19 mouse cellular contexts compared by ENCODE assay signal in genomic region chr1:172077981-172078380, GRCm38 (mm10). TPM values are rescaled to one million over a fixed set of nuclear protein-coding genes. Genes with fewer than 3 reads are reported as not detected.
DNase-seq lines count a peak whose midpoint lies in the region; ATAC-seq and TF ChIP-seq lines count a peak whose summit lies in the region.
"Had no signal": no experiment of that assay in that cellular context is flagged by ENCODE, and none has a peak within 500 bp of the region (broad histone marks: within the 10 kb centered on the region; RNA-seq: fewer than 3 reads in every experiment).

No protein-coding gene starts in this region.

- TF ChIP-seq POLR2A in testis, adult 2 months (IDR thresholded peaks at IDR 0.05; ENCODE audit: control insufficient read depth, low read depth, low read length): no peak

- H3K4me3 ChIP-seq in hindbrain, embryonic 13.5 days: no peak overlapping the region
- H3K4me3 ChIP-seq in hindbrain, embryonic 12.5 days: no peak overlapping the region
- H3K4me3 ChIP-seq in testis, adult 2 months (ENCODE audit: control insufficient read depth, low read depth, low read length): no peak overlapping the region
- no peak overlapping the region for H3K4me3 ChIP-seq in midbrain, embryonic 15.5 days
- H3K4me3 ChIP-seq: forebrain, embryonic 10.5 days had no signal

- no peak for DNase-seq in testis, postnatal 14 days (ENCODE audit: low spot score)
- DNase-seq in adrenal gland, postnatal 36 days: peak; percentile 57 to 69
- DNase-seq in yolk sac, embryonic 10.5 days (ENCODE audit: low spot score): peak; percentile 65
- DNase-seq in layer of hippocampus, adult 9-11 months: no peak
- DNase-seq: cerebellum, adult 9-10 months; heart, postnatal 36 days; kidney, postnatal 10 days; layer of hippocampus, postnatal 36 days; left cerebral cortex, postnatal 4 days; lung, adult 18-20 months; thymus, postnatal 25 days had no signal

- no peak for ATAC-seq in hindbrain, embryonic 13.5 days (ENCODE audit: low FRiP score)
- no peak for ATAC-seq in hindbrain, embryonic 12.5 days (ENCODE audit: low FRiP score)
- no peak for ATAC-seq in midbrain, embryonic 15.5 days (replicated peaks)
- ATAC-seq: midbrain, embryonic 16.5 days had no signal

- H3K4me1 ChIP-seq in hindbrain, embryonic 13.5 days (replicated peaks): peaks cover 12% of the 10 kb centered on the region
- peaks cover 7% of the 10 kb centered on the region for H3K4me1 ChIP-seq in hindbrain, embryonic 12.5 days
- H3K4me1 ChIP-seq in testis, adult 2 months (ENCODE audit: control insufficient read depth, insufficient read depth, low read length): no peaks in the 10 kb centered on the region; the same call in 1 of the 2 replicates
- H3K4me1 ChIP-seq in midbrain, embryonic 15.5 days: peaks cover 9% of the 10 kb centered on the region

- no peak overlapping the region for H3K4me2 ChIP-seq in hindbrain, embryonic 13.5 days
- no peak overlapping the region for H3K4me2 ChIP-seq in hindbrain, embryonic 12.5 days (replicated peaks)
- H3K4me2 ChIP-seq in midbrain, embryonic 15.5 days: no peak overlapping the region

- no peaks in the 10 kb centered on the region for H3K27me3 ChIP-seq in hindbrain, embryonic 13.5 days
- no peaks in the 10 kb centered on the region for H3K27me3 ChIP-seq in hindbrain, embryonic 12.5 days
- H3K27me3 ChIP-seq in testis, adult 2 months (ENCODE audit: control insufficient read depth, insufficient read depth, low read length): no peaks in the 10 kb centered on the region
- H3K27me3 ChIP-seq in midbrain, embryonic 15.5 days (replicated peaks): no peaks in the 10 kb centered on the region
- H3K27me3 ChIP-seq: CH12.LX had no signal

- H3K36me3 ChIP-seq in hindbrain, embryonic 13.5 days: peaks cover 68% of the 10 kb centered on the region
- H3K36me3 ChIP-seq in hindbrain, embryonic 12.5 days: peaks cover 65% of the 10 kb centered on the region
- no peaks in the 10 kb centered on the region; the same call in 1 of the 2 replicates for H3K36me3 ChIP-seq in testis, adult 2 months (ENCODE audit: control insufficient read depth, insufficient read depth, low read length)
- H3K36me3 ChIP-seq in midbrain, embryonic 15.5 days (replicated peaks): peaks cover 47% of the 10 kb centered on the region

- H3K9me3 ChIP-seq in hindbrain, embryonic 13.5 days: no peaks in the 10 kb centered on the region
- no peaks in the 10 kb centered on the region for H3K9me3 ChIP-seq in hindbrain, embryonic 12.5 days (replicated peaks)
- H3K9me3 ChIP-seq in midbrain, embryonic 15.5 days: no peaks in the 10 kb centered on the region
- H3K9me3 ChIP-seq: forebrain, embryonic 10.5 days had no signal

- no peak overlapping the region for H3K27ac ChIP-seq in hindbrain, embryonic 13.5 days
- H3K27ac ChIP-seq in hindbrain, embryonic 12.5 days: no peak overlapping the region
- peak overlapping the region; percentile 26; the same call in 1 of the 2 replicates for H3K27ac ChIP-seq in testis, adult 2 months (ENCODE audit: control insufficient read depth, insufficient read depth, low read depth, low read length)
- H3K27ac ChIP-seq in midbrain, embryonic 15.5 days: no peak overlapping the region
- H3K27ac ChIP-seq: forebrain, embryonic 10.5 days had no signal

- H3K9ac ChIP-seq in hindbrain, embryonic 13.5 days: 0 out of 2 replicates have a peak overlapping the region, but pooled peaks have one; percentile 19
- no peak overlapping the region for H3K9ac ChIP-seq in hindbrain, embryonic 12.5 days
- no peak overlapping the region for H3K9ac ChIP-seq in midbrain, embryonic 15.5 days

- WGBS in hindbrain, embryonic 13.5 days: 86% methylated on average over 5 of the region's 5 CpGs
- 77% methylated on average over 5 of the region's 5 CpGs for WGBS in hindbrain, embryonic 12.5 days
- 82% methylated on average over 5 of the region's 5 CpGs for WGBS in midbrain, embryonic 15.5 days

- TF ChIP-seq CTCF in testis, adult 2 months (IDR thresholded peaks at IDR 0.05; ENCODE audit: control insufficient read depth, insufficient read depth, insufficient replicate concordance, low read depth, low read length): no peak

RNA-seq across cellular contexts. Expression of gene Copa, which starts 4.3 kb away (rescaled TPM):
- 186 and 190 TPM in 2 replicates for polyA plus RNA-seq in hindbrain, embryonic 13.5 days (2015; fragmentation: Nextera tagmentation; extraction: Ambion mirVana)
- 233 and 256 TPM in 2 replicates for polyA plus RNA-seq in hindbrain, embryonic 12.5 days (2016; fragmentation: Nextera tagmentation; extraction: Ambion mirVana)
- polyA plus RNA-seq in testis, adult 2 months (2012; rRNA removed): 28.1 and 33.1 TPM in 2 replicates
- total RNA-seq in adrenal gland, postnatal 36 days (2021): 100 to 1,000 TPM; 178 to 197 TPM
- 199 and 209 TPM in 2 replicates for polyA plus RNA-seq in midbrain, embryonic 15.5 days (2015; fragmentation: Nextera tagmentation; extraction: Ambion mirVana)

RNA-seq across cellular contexts. Expression of gene Ncstn, which starts 4.6 kb away (rescaled TPM):
- polyA plus RNA-seq in hindbrain, embryonic 13.5 days (2015; fragmentation: Nextera tagmentation; extraction: Ambion mirVana): 118 and 128 TPM in 2 replicates
- polyA plus RNA-seq in hindbrain, embryonic 12.5 days (2016; fragmentation: Nextera tagmentation; extraction: Ambion mirVana): 128 and 132 TPM in 2 replicates
- 60.5 and 77.9 TPM in 2 replicates for polyA plus RNA-seq in testis, adult 2 months (2012; rRNA removed)
- total RNA-seq in adrenal gland, postnatal 36 days (2021): 100 to 1,000 TPM in 1 of 2 experiments, 10 to 100 TPM in 1; 94.4 to 101 TPM
- 116 and 122 TPM in 2 replicates for polyA plus RNA-seq in midbrain, embryonic 15.5 days (2015; fragmentation: Nextera tagmentation; extraction: Ambion mirVana)

RNA-seq across cellular contexts. Expression of gene Nhlh1, which starts 20.6 kb away (rescaled TPM):
- polyA plus RNA-seq in hindbrain, embryonic 13.5 days (2015; fragmentation: Nextera tagmentation; extraction: Ambion mirVana): 8.1 and 9.8 TPM in 2 replicates
- polyA plus RNA-seq in hindbrain, embryonic 12.5 days (2016; fragmentation: Nextera tagmentation; extraction: Ambion mirVana): 14.5 and 15.3 TPM in 2 replicates
- polyA plus RNA-seq in testis, adult 2 months (2012; rRNA removed): 0.24 and 0.33 TPM in 2 replicates
- total RNA-seq in adrenal gland, postnatal 36 days (2021): not detected
- 2.0 and 2.5 TPM in 2 replicates for polyA plus RNA-seq in midbrain, embryonic 15.5 days (2015; fragmentation: Nextera tagmentation; extraction: Ambion mirVana)
- total RNA-seq: CH12.LX; heart, postnatal 36 days had no signal
- polyA plus RNA-seq: gonadal fat pad, adult 2 months had no signal

RNA-seq across cellular contexts. Expression of gene Pex19, which starts 48.6 kb away (rescaled TPM):
- 163 and 168 TPM in 2 replicates for polyA plus RNA-seq in hindbrain, embryonic 13.5 days (2015; fragmentation: Nextera tagmentation; extraction: Ambion mirVana)
- polyA plus RNA-seq in hindbrain, embryonic 12.5 days (2016; fragmentation: Nextera tagmentation; extraction: Ambion mirVana): 178 and 183 TPM in 2 replicates
- polyA plus RNA-seq in testis, adult 2 months (2012; rRNA removed): 22.3 and 25.8 TPM in 2 replicates
- 100 to 1,000 TPM; 112 to 147 TPM for total RNA-seq in adrenal gland, postnatal 36 days (2021)
- polyA plus RNA-seq in midbrain, embryonic 15.5 days (2015; fragmentation: Nextera tagmentation; extraction: Ambion mirVana): 165 and 168 TPM in 2 replicates

RNA-seq across cellular contexts. Expression of gene Vangl2, which starts 49.7 kb away (rescaled TPM):
- polyA plus RNA-seq in hindbrain, embryonic 13.5 days (2015; fragmentation: Nextera tagmentation; extraction: Ambion mirVana): 49.4 and 52.1 TPM in 2 replicates
- polyA plus RNA-seq in hindbrain, embryonic 12.5 days (2016; fragmentation: Nextera tagmentation; extraction: Ambion mirVana): 60.4 and 68.6 TPM in 2 replicates
- polyA plus RNA-seq in testis, adult 2 months (2012; rRNA removed): 2.6 and 4.6 TPM in 2 replicates
- total RNA-seq in adrenal gland, postnatal 36 days (2021): 1 to 10 TPM; 2.5 to 5.7 TPM
- polyA plus RNA-seq in midbrain, embryonic 15.5 days (2015; fragmentation: Nextera tagmentation; extraction: Ambion mirVana): 48.0 and 49.6 TPM in 2 replicates

Comparison
In these comparisons a context has a peak if more than half of its experiments do, and no peak if none do; other contexts are left out.
1. DNase-seq: peak in adrenal gland, postnatal 36 days (2 of 2) and yolk sac, embryonic 10.5 days (single experiment); none in testis, postnatal 14 days (single experiment) and layer of hippocampus, adult 9-11 months (single experiment).